Mouse (Mus musculus) kidney, postnatal 36 days (tissue): Measurements from ENCODE around the gene Pmel.
"Not testable (repeated sequence)": the region's sequence is repeated elsewhere in the genome, so short reads cannot be mapped to it uniquely, and the experiment has no call there.

ENCODE experiments used
- DNase-seq, 2 experiments: peaks; one replicate each; pipeline ENCODE4 v3.0.0; 2021 to 2022; ENCODE audit warnings: mixed read lengths in 2 of 2

Gene Pmel

GRCm38 (mm10) chr10:128702328-128703007 is 1.5 kb upstream of the Pmel start:
- no peak for DNase-seq

- peak; percentile 95 to 97 for DNase-seq
These were observed 709 bp downstream of the Pmel start, which contains the start of gene Cdk2 for GRCm38 (mm10) chr10:128704491-128705316. Gene Cdk2, minus strand, starts transcription at chr10:128705031.

DNA sequence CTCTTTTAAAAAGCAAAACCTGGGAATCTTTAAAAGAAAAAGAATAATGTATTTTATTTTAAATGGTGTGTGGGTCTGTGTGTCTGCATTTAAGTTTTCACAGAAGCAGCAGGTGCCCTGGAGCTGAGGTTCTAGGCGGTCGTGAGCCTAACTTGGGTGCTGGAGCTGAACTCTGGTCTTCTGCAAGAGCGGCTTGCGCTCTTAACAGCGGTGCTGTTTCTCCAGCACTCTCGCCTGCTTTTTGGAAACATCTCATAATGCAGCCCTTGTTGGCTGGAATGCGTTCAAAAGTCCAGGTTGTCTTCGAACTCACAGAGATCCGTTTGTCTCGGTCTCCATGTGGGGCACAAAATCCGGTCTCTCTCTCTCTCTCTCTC is 1.3 kb downstream of the Pmel start:
- DNase-seq, result peak in 1 of 2 experiments; percentile 13

DNA sequence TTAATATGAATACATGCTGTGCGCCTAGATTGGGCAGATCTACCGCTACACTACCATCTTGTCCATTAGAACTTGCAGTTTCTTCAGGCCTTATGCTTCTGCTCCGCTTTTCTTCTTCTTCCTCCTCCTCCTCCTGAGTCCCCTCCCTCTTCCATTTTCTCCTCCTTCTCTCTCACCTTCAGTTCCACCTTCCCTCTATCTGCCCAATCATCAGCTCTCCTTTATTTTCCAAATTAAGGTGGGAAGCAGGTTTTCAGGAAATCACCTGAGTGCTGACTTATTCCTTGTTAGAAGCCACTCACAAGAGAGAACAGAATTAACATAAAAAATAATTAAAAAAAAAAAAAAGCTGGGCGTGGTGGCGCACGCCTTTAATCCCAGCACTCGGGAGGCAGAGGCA is 7.3 kb downstream of the Pmel start:
- not testable (repeated sequence) for DNase-seq

GRCm38 (mm10) chr10:128715559-128716537 is 11.9 kb downstream of the Pmel start:
- DNase-seq, result no peak

DNA sequence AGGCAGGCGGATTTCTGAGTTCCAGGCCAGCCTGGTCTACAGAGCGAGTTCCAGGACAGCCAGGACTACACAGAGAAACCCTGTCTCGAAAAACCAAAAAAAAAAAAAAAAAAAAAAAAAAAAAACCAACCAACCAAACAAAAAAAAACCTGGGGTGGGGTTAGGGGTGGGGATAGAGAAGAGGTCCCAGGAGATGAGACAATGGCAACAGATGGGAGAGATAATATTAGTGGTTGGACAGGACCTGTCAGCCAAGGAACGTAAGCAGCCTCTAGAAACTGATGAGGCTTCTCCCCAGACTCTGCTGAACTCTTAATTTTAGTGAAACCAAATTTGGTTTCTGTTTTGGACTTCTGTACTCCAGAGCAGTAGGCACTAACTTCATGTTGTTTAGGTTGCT is 21.5 kb downstream of the Pmel start:
- DNase-seq, result not testable (repeated sequence)

GRCm38 (mm10) chr10:128728059-128728458 is 24.1 kb downstream of the Pmel start:
- no peak for DNase-seq

- peak; percentile 67 to 88 for DNase-seq
These were observed 27.0 kb downstream of the Pmel start for GRCm38 (mm10) chr10:128731002-128731433.

GRCm38 (mm10) chr10:128731992-128732391 is 28.0 kb downstream of the Pmel start:
- DNase-seq, result no peak

- DNase-seq, result peak; percentile 20
These were observed 33.4 kb downstream of the Pmel start for GRCm38 (mm10) chr10:128737435-128737834.

- DNase-seq, result no peak
These were observed 36.3 kb downstream of the Pmel start for GRCm38 (mm10) chr10:128740296-128740695.

GRCm38 (mm10) chr10:128742616-128743015 is 38.6 kb downstream of the Pmel start:
- DNase-seq, result no peak

- DNase-seq, result peak in 1 of 2 experiments; percentile 12
These were observed 39.2 kb downstream of the Pmel start for GRCm38 (mm10) chr10:128743235-128743634.

- DNase-seq, result peak; percentile 64 to 82
These were observed 39.8 kb downstream of the Pmel start for GRCm38 (mm10) chr10:128743791-128744191.

DNA sequence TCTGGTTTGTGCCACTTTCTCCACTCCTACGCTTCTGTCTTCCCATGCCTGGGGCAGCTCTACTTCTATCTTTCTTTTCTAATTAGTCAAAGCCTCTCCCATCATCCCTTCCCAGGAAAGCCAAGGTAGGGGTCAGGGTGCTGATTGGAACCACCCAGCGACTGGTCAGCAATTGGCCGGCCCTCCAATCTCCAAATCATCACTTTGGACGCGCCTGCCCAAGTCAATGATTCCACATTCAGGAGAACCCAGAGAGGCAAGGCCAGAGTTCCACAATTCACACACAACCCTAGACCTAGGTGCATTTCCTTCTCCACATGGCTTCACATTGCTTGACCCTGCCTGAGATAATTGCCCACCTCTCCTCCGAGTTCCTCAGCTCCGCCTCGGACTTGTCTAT is 40.2 kb downstream of the Pmel start:
- peak; percentile 53 to 69 for DNase-seq

GRCm38 (mm10) chr10:128744680-128745601 is 40.9 kb downstream of the Pmel start, which contains the start of gene Dgka:
Gene Dgka, minus strand, starts transcription at chr10:128744855.
- peak; percentile 35 to 46 for DNase-seq

- DNase-seq, result no peak
These were observed 42.1 kb downstream of the Pmel start for GRCm38 (mm10) chr10:128745946-128746613.

- no peak for DNase-seq
These were observed 43.1 kb downstream of the Pmel start for GRCm38 (mm10) chr10:128746972-128747645.

- DNase-seq, result peak; percentile 91 to 93
These were observed 43.8 kb downstream of the Pmel start, which contains the start of gene Pym1 for GRCm38 (mm10) chr10:128747646-128748251. Gene Pym1, plus strand, starts transcription at chr10:128747889.
